Mouse (Mus musculus): ENCODE results near the gene Ip6k1. TPM values are rescaled to one million over a fixed set of nuclear protein-coding genes. Genes with fewer than 3 reads are reported as not detected.
A peak's percentile ranks its signal among the peaks of the same experiment; 100 is the strongest.

The Ip6k1 gene
- total RNA-seq, 2 experiments from 2014 or later, result 62.5 to 71.1 TPM

GRCm38 (mm10) chr9:108054331-108055040 is 52.2 kb downstream of the Ip6k1 start:
- no peak for ATAC-seq (replicated peaks; ENCODE audit: low FRiP score, poor library complexity, severe bottlenecking)

GRCm38 (mm10) chr9:108055061-108055460 is 52.8 kb downstream of the Ip6k1 start:
- ATAC-seq (replicated peaks; ENCODE audit: low FRiP score, poor library complexity, severe bottlenecking), result no peak

GRCm38 (mm10) chr9:108055661-108056237 is 53.4 kb downstream of the Ip6k1 start:
- no peak for ATAC-seq (replicated peaks; ENCODE audit: low FRiP score, poor library complexity, severe bottlenecking)

GRCm38 (mm10) chr9:108056361-108057261 is 54.3 kb downstream of the Ip6k1 start:
- ATAC-seq (replicated peaks; ENCODE audit: low FRiP score, poor library complexity, severe bottlenecking), result no peak

- ATAC-seq (replicated peaks; ENCODE audit: low FRiP score, poor library complexity, severe bottlenecking), result no peak
These were observed 54.9 kb downstream of the Ip6k1 start for GRCm38 (mm10) chr9:108057262-108057562.

- ATAC-seq (replicated peaks; ENCODE audit: low FRiP score, poor library complexity, severe bottlenecking), result no peak
These were observed 56.0 kb downstream of the Ip6k1 start for GRCm38 (mm10) chr9:108058291-108058690.

GRCm38 (mm10) chr9:108062142-108062541 is 59.8 kb downstream of the Ip6k1 start:
- ATAC-seq (replicated peaks; ENCODE audit: low FRiP score, poor library complexity, severe bottlenecking), result no peak

- ATAC-seq (replicated peaks; ENCODE audit: low FRiP score, poor library complexity, severe bottlenecking), result no peak
These were observed 61.1 kb downstream of the Ip6k1 start for GRCm38 (mm10) chr9:108063361-108063760.

- ATAC-seq (replicated peaks; ENCODE audit: low FRiP score, poor library complexity, severe bottlenecking), result peak; percentile 64
These were observed 63.2 kb downstream of the Ip6k1 start for GRCm38 (mm10) chr9:108065491-108066011.

- no peak for ATAC-seq (replicated peaks; ENCODE audit: low FRiP score, poor library complexity, severe bottlenecking)
These were observed 64.9 kb downstream of the Ip6k1 start for GRCm38 (mm10) chr9:108067199-108067598.

- peak; percentile 60 for ATAC-seq (replicated peaks; ENCODE audit: low FRiP score, poor library complexity, severe bottlenecking)
These were observed 65.6 kb downstream of the Ip6k1 start for GRCm38 (mm10) chr9:108067900-108068299.

GRCm38 (mm10) chr9:108069007-108069406 is 66.7 kb downstream of the Ip6k1 start:
- no peak for ATAC-seq (replicated peaks; ENCODE audit: low FRiP score, poor library complexity, severe bottlenecking)

- ATAC-seq (replicated peaks; ENCODE audit: low FRiP score, poor library complexity, severe bottlenecking), result no peak
These were observed 67.2 kb downstream of the Ip6k1 start for GRCm38 (mm10) chr9:108069529-108069928.

- ATAC-seq (replicated peaks; ENCODE audit: low FRiP score, poor library complexity, severe bottlenecking), result no peak
These were observed 69.5 kb downstream of the Ip6k1 start for GRCm38 (mm10) chr9:108071801-108072200.

GRCm38 (mm10) chr9:108072481-108072924 is 70.2 kb downstream of the Ip6k1 start:
- ATAC-seq (replicated peaks; ENCODE audit: low FRiP score, poor library complexity, severe bottlenecking), result no peak

GRCm38 (mm10) chr9:108073141-108073930 is 71.0 kb downstream of the Ip6k1 start:
- no peak for ATAC-seq (replicated peaks; ENCODE audit: low FRiP score, poor library complexity, severe bottlenecking)

- ATAC-seq (replicated peaks; ENCODE audit: low FRiP score, poor library complexity, severe bottlenecking), result peak; percentile 70
These were observed 77.9 kb downstream of the Ip6k1 start, which contains the start of gene Mst1 for GRCm38 (mm10) chr9:108080168-108080567. Gene Mst1 (plus strand): TSS chr9:108080436.

- ATAC-seq (replicated peaks; ENCODE audit: low FRiP score, poor library complexity, severe bottlenecking), result peak; percentile 5
These were observed 80.2 kb downstream of the Ip6k1 start for GRCm38 (mm10) chr9:108082549-108082948.

GRCm38 (mm10) chr9:108082988-108083431 is 80.7 kb downstream of the Ip6k1 start, which contains the start of gene Rnf123:
Gene Rnf123 (minus strand): TSS chr9:108083346.
- ATAC-seq (replicated peaks; ENCODE audit: low FRiP score, poor library complexity, severe bottlenecking), result peak; percentile 38

All from erythroid progenitor cell, adult 5-6 weeks (primary cell).